In genomic region chrX:7574885-7575231, GRCm38 (mm10) we compare ENCODE assay signal across 8 mouse cellular contexts. TPM values are rescaled to one million over a fixed set of nuclear protein-coding genes. Genes with fewer than 3 reads are reported as not detected.
DNase-seq lines count a peak whose midpoint lies in the region; ATAC-seq and TF ChIP-seq lines count a peak whose summit lies in the region.

No protein-coding gene starts in this region.

- peak overlapping the region; percentile 85 for H3K4me2 ChIP-seq in liver, embryonic 12.5 days
- peak overlapping the region; percentile 62 for H3K4me2 ChIP-seq in stomach, postnatal 0 days (replicated peaks; ENCODE audit: low read depth)

- no peak for DNase-seq in gastrocnemius, adult 2 months
- no peak for DNase-seq in gastrocnemius, postnatal 4 days (ENCODE audit: low spot score in 2 of 2)
- DNase-seq in testis, postnatal 10 days (ENCODE audit: low spot score) = no peak
- DNase-seq in stomach, postnatal 0 days (ENCODE audit: low spot score) = no peak
- no peak for DNase-seq in thymus, postnatal 36 days
- DNase-seq in embryo, embryonic 11 days = no peak

- TF ChIP-seq CTCF in gastrocnemius, adult 2 months (IDR thresholded peaks at IDR 0.05) = no peak
- TF ChIP-seq CTCF in testis, adult 2 months (IDR thresholded peaks at IDR 0.05; ENCODE audit: control insufficient read depth, insufficient read depth, insufficient replicate concordance, low read depth, low read length) = no peak
- no peak for TF ChIP-seq CTCF in stomach, postnatal 0 days (IDR thresholded peaks at IDR 0.05; ENCODE audit: low read depth)

- no peak for TF ChIP-seq EP300 in stomach, postnatal 0 days (optimal IDR thresholded peaks at IDR 0.05)

- peak overlapping the region; percentile 88 for H3K4me3 ChIP-seq in gastrocnemius, adult 2 months
- H3K4me3 ChIP-seq in testis, adult 2 months (ENCODE audit: control insufficient read depth, low read depth, low read length) = peak overlapping the region; percentile 82
- H3K4me3 ChIP-seq in liver, embryonic 12.5 days = peak overlapping the region; percentile 76
- peak overlapping the region; percentile 56 for H3K4me3 ChIP-seq in stomach, postnatal 0 days (ENCODE audit: low read depth, low read length)

- intact Hi-C loops in gastrocnemius, adult 2 months (cut with DNase I) = loop anchor here (2.0 to 10.0 kb wide), 2 partner anchors 30 to 120 kb away; partner anchors contain the start of genes Ccdc22 and Gpkow

- no peaks in the 10 kb centered on the region for H3K36me3 ChIP-seq in testis, adult 2 months (ENCODE audit: control insufficient read depth, insufficient read depth, low read length)
- no peaks in the 10 kb centered on the region for H3K36me3 ChIP-seq in liver, embryonic 12.5 days
- no peaks in the 10 kb centered on the region for H3K36me3 ChIP-seq in stomach, postnatal 0 days (ENCODE audit: control insufficient read depth, insufficient read depth, low read length)

- peaks cover 4% of the 10 kb centered on the region for H3K4me1 ChIP-seq in testis, adult 2 months (ENCODE audit: control insufficient read depth, insufficient read depth, low read length)
- H3K4me1 ChIP-seq in liver, embryonic 12.5 days = peaks cover 42% of the 10 kb centered on the region
- H3K4me1 ChIP-seq in stomach, postnatal 0 days (replicated peaks; ENCODE audit: control insufficient read depth, insufficient read depth) = no peaks in the 10 kb centered on the region

- 0 out of 2 replicates have a peak overlapping the region, but pooled peaks have one; percentile 22 for H3K9ac ChIP-seq in liver, embryonic 12.5 days
- H3K9ac ChIP-seq in stomach, postnatal 0 days (ENCODE audit: low read length) = no peak overlapping the region

- no peaks in the 10 kb centered on the region for H3K9me3 ChIP-seq in liver, embryonic 12.5 days (replicated peaks)
- no peaks in the 10 kb centered on the region for H3K9me3 ChIP-seq in stomach, postnatal 0 days (ENCODE audit: control insufficient read depth, low read length)

- TF ChIP-seq POLR2A in testis, adult 2 months (IDR thresholded peaks at IDR 0.05; ENCODE audit: control insufficient read depth, low read depth, low read length) = no peak

- ATAC-seq in liver, embryonic 12.5 days = no peak
- no peak for ATAC-seq in stomach, postnatal 0 days (ENCODE audit: low FRiP score, low TSS enrichment)

- H3K27me3 ChIP-seq in testis, adult 2 months (ENCODE audit: control insufficient read depth, insufficient read depth, low read length) = no peaks in the 10 kb centered on the region
- H3K27me3 ChIP-seq in liver, embryonic 12.5 days (replicated peaks) = no peaks in the 10 kb centered on the region
- H3K27me3 ChIP-seq in stomach, postnatal 0 days (ENCODE audit: control insufficient read depth, insufficient read depth, low read length) = no peaks in the 10 kb centered on the region

- 27% methylated on average over 2 of the region's 6 CpGs for WGBS in liver, embryonic 12.5 days (ENCODE audit: insufficient replicate concordance)
- WGBS in stomach, postnatal 0 days = 21% methylated on average over 5 of the region's 6 CpGs

- H3K27ac ChIP-seq in gastrocnemius, adult 2 months = no peak overlapping the region
- H3K27ac ChIP-seq in testis, adult 2 months (ENCODE audit: control insufficient read depth, insufficient read depth, low read depth, low read length) = peak overlapping the region; percentile 86
- H3K27ac ChIP-seq in liver, embryonic 12.5 days = peak overlapping the region; percentile 70
- no peak overlapping the region for H3K27ac ChIP-seq in stomach, postnatal 0 days (replicated peaks)

RNA-seq across cellular contexts. Expression of gene Ppp1r3f, which starts 0.8 kb away (rescaled TPM):
- total RNA-seq in gastrocnemius, adult 2 months (2021) = 1 to 10 TPM; 2.3 to 3.3 TPM
- 1 to 10 TPM; 2.6 to 3.4 TPM for total RNA-seq in gastrocnemius, postnatal 4 days (2021)
- polyA plus RNA-seq in testis, adult 2 months (2012; rRNA removed) = 3.0 and 3.1 TPM in 2 replicates
- polyA plus RNA-seq in liver, embryonic 12.5 days (2016; fragmentation: Nextera tagmentation; extraction: Ambion mirVana) = 0.93 and 1.0 TPM in 2 replicates
- 0.79 and 1.0 TPM in 2 replicates for polyA plus RNA-seq in stomach, postnatal 0 days (2015; fragmentation: Nextera tagmentation; extraction: Ambion mirVana)

RNA-seq across cellular contexts. Expression of gene Foxp3, which starts 1.4 kb away (rescaled TPM):
- total RNA-seq in gastrocnemius, adult 2 months (2021) = under 1 TPM; 0.15 to 0.28 TPM
- total RNA-seq in gastrocnemius, postnatal 4 days (2021) = under 1 TPM in 1 of 2 experiments, not detected in 1; 0.15 TPM
- 0.23 and 0.26 TPM in 2 replicates for polyA plus RNA-seq in testis, adult 2 months (2012; rRNA removed)
- 0.14 TPM in 1 of 2 replicates, not detected in the other for polyA plus RNA-seq in liver, embryonic 12.5 days (2016; fragmentation: Nextera tagmentation; extraction: Ambion mirVana)
- polyA plus RNA-seq in stomach, postnatal 0 days (2015; fragmentation: Nextera tagmentation; extraction: Ambion mirVana) = not detected in 2 replicates

RNA-seq across cellular contexts. Expression of gene Ccdc22, which starts 30.5 kb away (rescaled TPM):
- 10 to 100 TPM; 10.9 to 13.2 TPM for total RNA-seq in gastrocnemius, adult 2 months (2021)
- total RNA-seq in gastrocnemius, postnatal 4 days (2021) = 10 to 100 TPM; 13.8 to 15.0 TPM
- polyA plus RNA-seq in testis, adult 2 months (2012; rRNA removed) = 1.4 and 1.8 TPM in 2 replicates
- polyA plus RNA-seq in liver, embryonic 12.5 days (2016; fragmentation: Nextera tagmentation; extraction: Ambion mirVana) = 26.1 and 26.2 TPM in 2 replicates
- polyA plus RNA-seq in stomach, postnatal 0 days (2015; fragmentation: Nextera tagmentation; extraction: Ambion mirVana) = 13.8 and 14.0 TPM in 2 replicates

RNA-seq across cellular contexts. Expression of gene Cacna1f, which starts 32.0 kb away (rescaled TPM):
- not detected for total RNA-seq in gastrocnemius, adult 2 months (2021)
- not detected for total RNA-seq in gastrocnemius, postnatal 4 days (2021)
- 0.09 and 0.11 TPM in 2 replicates for polyA plus RNA-seq in testis, adult 2 months (2012; rRNA removed)
- polyA plus RNA-seq in liver, embryonic 12.5 days (2016; fragmentation: Nextera tagmentation; extraction: Ambion mirVana) = 0.04 TPM in 2 replicates
- not detected in 2 replicates for polyA plus RNA-seq in stomach, postnatal 0 days (2015; fragmentation: Nextera tagmentation; extraction: Ambion mirVana)

Comparison
In these comparisons a context has a peak if more than half of its experiments do, and no peak if none do; other contexts are left out.
1. H3K27ac ChIP-seq: peak in testis, adult 2 months (single experiment) and liver, embryonic 12.5 days (single experiment); none in gastrocnemius, adult 2 months (single experiment) and stomach, postnatal 0 days (single experiment).
2. Peak in every context shown above with its lines, with median percentiles within 50 percentile points of each other: H3K4me3 ChIP-seq.